Mouse (Mus musculus): ENCODE measurements around the gene Gm49322. TPM values are rescaled to one million over a fixed set of nuclear protein-coding genes. Genes with fewer than 3 reads are reported as not detected.

Gm49322 gene
- total and polyA plus RNA-seq, 3 experiments = 0.28 to 1.8 (median 1.1) TPM

- no peaks in the 10 kb centered on the region for H3K9me3 ChIP-seq (replicated peaks; ENCODE audit: low read length)
- dilution Hi-C loops (cut with MboI; ENCODE audit: extremely low pct_ligation_motif_present, extremely low pct_unique_long_range_greater_than_20kb, low sequenced_read_pairs) = no loop called here
- no peak overlapping the region for H3K4me3 ChIP-seq (replicated peaks in 1 of 3; ENCODE audit: low read depth in 2 of 3, low read length in 2 of 3, poor library complexity in 1 of 3)
- no peaks in the 10 kb centered on the region for H3K27me3 ChIP-seq (replicated peaks)
- peak overlapping the region; percentile 88 for H3K27ac ChIP-seq (ENCODE audit: insufficient read depth, low read depth)
- peak overlapping the region; percentile 26 for H3K4me2 ChIP-seq (ENCODE audit: insufficient read depth, low read depth, poor library complexity, severe bottlenecking)
- in situ Hi-C loops (cut with MboI; ENCODE audit: low pct_ligation_motif_present, low pct_unique_long_range_greater_than_20kb, low sequenced_read_pairs) = no loop called here
- peak overlapping the region; percentile 36 for H3K9ac ChIP-seq (ENCODE audit: insufficient read depth, low read depth)
- no peaks in the 10 kb centered on the region for H3K79me2 ChIP-seq (replicated peaks; ENCODE audit: control insufficient read depth, extremely low read depth, insufficient read depth, poor library complexity, severe bottlenecking)
- H3K36me3 ChIP-seq (replicated peaks in 1 of 2; ENCODE audit: control insufficient read depth in 1 of 2, insufficient read depth in 1 of 2, low read length in 1 of 2) = peaks cover 32 to 35% of the 10 kb centered on the region in 2 experiments
- DNase-seq (ENCODE audit: extremely low read depth) = peak; percentile 83
- no peak; the same call in 1 of the 2 replicates for TF ChIP-seq JUND (conservative IDR thresholded peaks at IDR 0.05; ENCODE audit: low read depth, low read length)
- TF ChIP-seq MAZ (IDR thresholded peaks at IDR 0.05; ENCODE audit: low read depth, low read length) = no peak
- no peak for TF ChIP-seq MYC (IDR thresholded peaks at IDR 0.05; ENCODE audit: low read depth, low read length)
- peak; percentile 75 for TF ChIP-seq MXI1 (IDR thresholded peaks at IDR 0.05; ENCODE audit: low read depth, low read length)
- TF ChIP-seq NELFE (IDR thresholded peaks at IDR 0.05; ENCODE audit: low read depth, low read length) = peak; percentile 8; the same call in 1 of the 2 replicates
- no peak for TF ChIP-seq GABPA (IDR thresholded peaks at IDR 0.05; ENCODE audit: insufficient replicate concordance, low read depth, low read length)
- TF ChIP-seq CTCF (conservative IDR thresholded peaks at IDR 0.05 in 1 of 2, IDR thresholded peaks at IDR 0.05 in 1 of 2; ENCODE audit: low read depth in 2 of 2, low read length in 2 of 2) = no peak
- peak; percentile 90 for TF ChIP-seq BHLHE40 (IDR thresholded peaks at IDR 0.05; ENCODE audit: low read depth, low read length)
- TF ChIP-seq E2F4 (IDR thresholded peaks at IDR 0.05; ENCODE audit: insufficient replicate concordance, low read depth, low read length) = no peak
- peak; percentile 76; the same call in 1 of the 2 replicates for TF ChIP-seq CHD1 (IDR thresholded peaks at IDR 0.05; ENCODE audit: low read depth, low read length)
- TF ChIP-seq TCF12 (IDR thresholded peaks at IDR 0.05; ENCODE audit: low read depth, low read length) = peak; percentile 24; the same call in 1 of the 2 replicates
- TF ChIP-seq ELF1 (IDR thresholded peaks at IDR 0.05; ENCODE audit: low read depth, low read length) = peak; percentile 16; the same call in 1 of the 2 replicates
- no peak for TF ChIP-seq PAX5 (IDR thresholded peaks at IDR 0.05; ENCODE audit: low read length)
- no peak; the same call in 1 of the 2 replicates for TF ChIP-seq POLR2AphosphoS2 (IDR thresholded peaks at IDR 0.05; ENCODE audit: low read depth, low read length)
- TF ChIP-seq MAX (IDR thresholded peaks at IDR 0.05; ENCODE audit: low read length) = 0 out of 2 replicates have a peak, but pooled peaks have one; percentile 25
- TF ChIP-seq EP300 (IDR thresholded peaks at IDR 0.05; ENCODE audit: low read length) = peak; percentile 58; the same call in 1 of the 2 replicates
- TF ChIP-seq SIN3A (IDR thresholded peaks at IDR 0.05; ENCODE audit: low read length) = no peak; the same call in 1 of the 2 replicates
- 0 out of 2 replicates have a peak, but pooled peaks have one; percentile 10 for TF ChIP-seq TBP (conservative IDR thresholded peaks at IDR 0.05; ENCODE audit: low read depth, low read length)
- TF ChIP-seq ZMIZ1 (IDR thresholded peaks at IDR 0.05; ENCODE audit: low read depth, low read length) = no peak
- TF ChIP-seq RCOR1 (conservative IDR thresholded peaks at IDR 0.05; ENCODE audit: low read depth, low read length) = no peak
- TF ChIP-seq ETS1 (conservative IDR thresholded peaks at IDR 0.05; ENCODE audit: low read depth, low read length) = peak; percentile 75
- TF ChIP-seq MAFK (IDR thresholded peaks at IDR 0.05; ENCODE audit: insufficient replicate concordance, low read length) = no peak
- TF ChIP-seq IRF4 (IDR thresholded peaks at IDR 0.05; ENCODE audit: low read depth, low read length) = peak; percentile 82
- TF ChIP-seq NRF1 (IDR thresholded peaks at IDR 0.05; ENCODE audit: low read depth, low read length) = no peak
- peak; percentile 11; the same call in 1 of the 2 replicates for TF ChIP-seq ZNF384 (IDR thresholded peaks at IDR 0.05; ENCODE audit: low read depth, low read length)
- TF ChIP-seq ZC3H11A (IDR thresholded peaks at IDR 0.05; ENCODE audit: low read depth, low read length) = no peak
- TF ChIP-seq HCFC1 (IDR thresholded peaks at IDR 0.05; ENCODE audit: low read depth, low read length) = no peak
- TF ChIP-seq KAT2A (IDR thresholded peaks at IDR 0.05; ENCODE audit: insufficient replicate concordance, low read length) = no peak
- no peak for TF ChIP-seq RAD21 (IDR thresholded peaks at IDR 0.05; ENCODE audit: low read depth, low read length)
- peak; percentile 96 for TF ChIP-seq MEF2A (IDR thresholded peaks at IDR 0.05; ENCODE audit: borderline replicate concordance, low read depth, low read length)
- TF ChIP-seq ZKSCAN1 (IDR thresholded peaks at IDR 0.05; ENCODE audit: borderline replicate concordance, low read depth, low read length) = no peak
- peak; percentile 84 for TF ChIP-seq JUN (IDR thresholded peaks at IDR 0.05; ENCODE audit: insufficient read depth, low read depth, low read length)
- TF ChIP-seq SMC3 (IDR thresholded peaks at IDR 0.05; ENCODE audit: low read depth, low read length) = no peak
- TF ChIP-seq USF1 (IDR thresholded peaks at IDR 0.05; ENCODE audit: low read depth, low read length) = peak; percentile 46
- TF ChIP-seq CHD2 (IDR thresholded peaks at IDR 0.05; ENCODE audit: low read length) = no peak; the same call in 1 of the 2 replicates
- peak; percentile 62 for TF ChIP-seq USF2 (conservative IDR thresholded peaks at IDR 0.05; ENCODE audit: low read depth, low read length)
- TF ChIP-seq UBTF (IDR thresholded peaks at IDR 0.05; ENCODE audit: low read depth, low read length) = no peak
- peak; percentile 62; the same call in 1 of the 2 replicates for TF ChIP-seq POLR2A (IDR thresholded peaks at IDR 0.05; ENCODE audit: low read depth, low read length)
- H3K4me1 ChIP-seq (ENCODE audit: control insufficient read depth in 1 of 2, insufficient read depth in 2 of 2) = peaks cover 8 to 66% of the 10 kb centered on the region in 2 experiments
These were observed 57.8 kb downstream of the Gm49322 start for GRCm38 (mm10) chr10:80663485-80664196.

All from CH12.LX (cell line).